Mouse (Mus musculus) spleen, adult 2 months (tissue): ENCODE results near the gene Dock7. TPM values are rescaled to one million over a fixed set of nuclear protein-coding genes. Genes with fewer than 3 reads are reported as not detected.

Source experiments
- DNase-seq, 2 experiments: peaks; one replicate each; pipeline versions ENCODE4 v3.0.0 to v3.0.0-alpha.2; 2012 to 2021; ENCODE audit warnings: low spot score in 2 of 2, low read depth in 1 of 2
- H3K27ac ChIP-seq: fragments of 200-500 bp; 2 replicates; pipeline ENCODE4 v1.5.1; 2012; ENCODE audit warnings: low read length, inconsistent platforms; ENCODE audit not compliant: insufficient read depth
- H3K27me3 ChIP-seq: fragments of 200-500 bp; 2 replicates; pipeline ENCODE4 v1.6.1; 2012; ENCODE audit warnings: mild to moderate bottlenecking, moderate library complexity, low read length, inconsistent platforms; ENCODE audit not compliant: control insufficient read depth, insufficient read depth
- H3K36me3 ChIP-seq: fragments of 200-500 bp; 2 replicates; pipeline ENCODE4 v1.6.1; 2012; ENCODE audit warnings: mild to moderate bottlenecking, low read length, inconsistent platforms; ENCODE audit not compliant: control insufficient read depth, insufficient read depth
- H3K4me1 ChIP-seq: fragments of 200-500 bp; 2 replicates; pipeline ENCODE4 v1.6.1; 2011; ENCODE audit warnings: inconsistent platforms; ENCODE audit not compliant: control insufficient read depth, insufficient read depth, insufficient read length
- H3K4me3 ChIP-seq: fragments of 200-500 bp; 2 replicates; pipeline ENCODE4 v1.5.1; 2011; ENCODE audit warnings: mild to moderate bottlenecking, inconsistent platforms; ENCODE audit not compliant: insufficient read depth, insufficient read length; ENCODE audit errors: extremely low read depth
- CTCF ChIP-seq: fragments of 200-500 bp; IDR thresholded peaks from 2 replicates; pipeline ENCODE4 v1.5.1; 2011; ENCODE audit warnings: mild to moderate bottlenecking, inconsistent platforms; ENCODE audit not compliant: insufficient read depth, insufficient read length, insufficient replicate concordance; ENCODE audit errors: extremely low read depth
- POLR2A ChIP-seq: fragments of 200-500 bp; IDR thresholded peaks from 2 replicates; pipeline ENCODE4 v1.6.1; 2011; ENCODE audit warnings: low read depth, low read length, inconsistent platforms
- WGBS: fragments of 180-500 bp; shearing (Covaris S2); methylation state at CpG from one replicate; pipeline ENCODE4 v1.1.7; 2018; 5-methylcytosine and 5-hydroxymethylcytosine counted together
- polyA plus RNA-seq: library from polyadenylated mRNA; depleted of rRNA; stranded (reverse); fragments of >200 nt; gene quantifications from 2 replicates; pipeline ENCODE4 v1.2.3, GENCODE M21; 2012

Gene Dock7
- polyA plus RNA-seq, 1 experiment: 5.4 TPM

DNA sequence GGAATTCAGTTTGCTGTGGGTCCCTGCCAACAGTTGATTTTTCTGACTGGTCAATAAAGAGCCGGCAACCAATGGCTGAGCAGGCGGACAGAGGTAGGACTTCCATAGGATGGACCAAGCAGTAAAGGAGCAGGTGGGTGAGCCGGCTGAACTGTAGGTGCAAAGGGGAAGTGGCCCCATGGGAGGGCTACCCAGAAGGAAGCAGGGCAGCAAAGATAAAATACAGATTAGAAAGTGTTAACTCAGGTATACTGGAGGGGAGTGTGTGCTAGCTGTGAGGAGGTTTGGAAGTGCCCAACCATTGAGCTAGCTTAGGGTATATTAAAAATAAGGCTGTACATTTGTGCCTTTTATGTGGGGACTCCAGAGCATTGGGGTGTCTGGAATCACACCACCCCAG, 42.7 kb downstream of the Dock7 start:
- 76% methylated on average over 3 of the region's 3 CpGs for WGBS
- Histone ChIP-seq H3K4me1 (no peaks in the 10 kb centered on the region), H3K27me3 (no peaks in the 10 kb centered on the region), H3K4me3 (no peak overlapping the region), H3K36me3 (no peaks in the 10 kb centered on the region), H3K27ac (no peak overlapping the region)
- no peak for TF ChIP-seq POLR2A
- TF ChIP-seq CTCF: no peak
- no peak for DNase-seq

DNA sequence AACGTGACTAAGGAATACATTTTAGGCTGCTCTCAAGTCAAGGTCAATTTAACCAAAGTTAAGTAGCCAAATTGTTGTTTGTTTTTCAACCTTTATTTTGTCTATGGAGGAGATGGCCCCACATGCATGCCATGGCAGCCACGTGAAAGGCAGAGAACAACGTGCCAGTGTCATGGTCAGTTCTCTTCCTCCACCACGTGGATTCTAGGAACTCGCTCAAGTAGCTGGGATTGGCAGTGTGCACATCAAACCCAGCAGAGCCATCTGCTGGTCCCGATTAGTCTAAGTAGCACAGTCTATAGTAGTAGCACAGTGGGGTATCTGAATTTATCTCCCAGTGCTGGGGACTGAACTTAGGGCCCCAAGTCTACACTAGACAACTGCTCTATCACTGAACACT, 51.9 kb downstream of the Dock7 start:
- H3K27me3 ChIP-seq: no peaks in the 10 kb centered on the region
- no peaks in the 10 kb centered on the region for H3K36me3 ChIP-seq
- H3K4me3 ChIP-seq: no peak overlapping the region
- no peak for DNase-seq
- TF ChIP-seq POLR2A (no peak), CTCF (no peak)
- no peaks in the 10 kb centered on the region for H3K4me1 ChIP-seq
- 83% methylated on average over 6 of the region's 6 CpGs for WGBS
- H3K27ac ChIP-seq: no peak overlapping the region

DNA sequence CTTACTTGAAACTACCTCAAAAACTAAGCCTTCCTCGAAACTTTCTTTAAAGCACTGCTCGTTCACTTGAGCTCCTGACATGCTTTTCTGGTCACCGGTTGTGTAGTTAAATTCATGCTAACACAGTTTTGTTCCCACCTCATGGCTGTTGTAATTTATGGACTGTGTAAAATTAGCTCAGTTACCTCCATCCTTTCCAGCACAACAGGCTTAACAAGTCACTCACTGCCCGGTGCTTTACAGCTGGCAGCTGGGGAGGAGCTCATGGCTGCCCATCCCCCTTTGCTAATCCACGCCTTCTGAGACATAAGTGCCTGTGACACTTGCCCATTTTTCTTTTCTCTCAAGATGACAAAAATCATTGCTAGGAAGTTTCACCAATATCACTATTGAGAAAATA, 56.2 kb downstream of the Dock7 start:
- H3K4me1 ChIP-seq: no peaks in the 10 kb centered on the region
- H3K27ac ChIP-seq: no peak overlapping the region
- no peak for TF ChIP-seq CTCF
- TF ChIP-seq POLR2A: no peak
- WGBS: 90% methylated on average over 5 of the region's 5 CpGs
- no peaks in the 10 kb centered on the region for H3K27me3 ChIP-seq
- H3K36me3 ChIP-seq: no peaks in the 10 kb centered on the region
- H3K4me3 ChIP-seq: no peak overlapping the region
- no peak for DNase-seq

DNA sequence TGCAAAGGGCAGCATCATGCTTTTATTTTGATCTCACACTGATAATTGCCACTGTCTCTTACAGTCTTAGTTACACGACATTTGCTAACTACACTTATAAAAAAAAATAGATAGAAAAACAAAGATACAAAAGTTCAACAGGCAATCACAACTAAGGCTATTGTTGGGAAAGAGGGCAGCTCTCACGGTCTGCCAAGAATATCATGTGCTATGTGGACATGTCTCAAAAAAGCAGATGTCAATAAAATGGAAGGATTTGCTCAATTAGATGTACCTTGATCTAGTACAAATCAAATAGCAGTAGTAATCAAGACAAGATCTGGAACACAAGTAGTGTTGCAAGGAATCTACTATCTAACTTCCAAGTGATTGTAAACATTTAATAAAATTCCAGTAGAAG, 72.1 kb downstream of the Dock7 start:
- no peak for TF ChIP-seq POLR2A
- no peak for TF ChIP-seq CTCF
- DNase-seq: no peak
- Histone ChIP-seq H3K36me3 (no peaks in the 10 kb centered on the region), H3K27me3 (no peaks in the 10 kb centered on the region), H3K4me3 (no peak overlapping the region), H3K4me1 (no peaks in the 10 kb centered on the region), H3K27ac (no peak overlapping the region)
- WGBS: 88% methylated on average over 2 of the region's 2 CpGs

DNA sequence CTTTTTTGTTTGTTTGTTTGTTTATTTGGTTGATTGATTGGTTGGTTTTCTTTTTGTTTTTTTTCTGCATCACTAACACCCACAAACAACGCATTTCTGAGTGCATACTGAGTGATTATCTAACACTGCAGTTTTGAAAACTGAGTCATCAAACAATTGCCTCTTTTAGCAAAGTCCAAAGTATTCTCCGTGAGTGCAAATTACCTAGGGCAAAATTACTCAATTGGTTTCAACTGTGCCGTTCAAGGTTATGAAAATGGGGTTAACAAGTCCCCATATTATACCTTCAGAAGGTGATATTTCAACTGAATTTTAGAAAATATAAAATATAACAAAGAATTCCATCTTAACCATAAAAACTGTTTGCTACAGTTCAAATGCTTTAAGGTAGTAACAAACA, 74.2 kb downstream of the Dock7 start:
- Histone ChIP-seq H3K27ac (no peak overlapping the region), H3K36me3 (no peaks in the 10 kb centered on the region), H3K27me3 (no peaks in the 10 kb centered on the region), H3K4me3 (no peak overlapping the region), H3K4me1 (no peaks in the 10 kb centered on the region)
- TF ChIP-seq POLR2A (no peak), CTCF (no peak)
- WGBS: 91% methylated on average over 3 of the region's 3 CpGs
- no peak for DNase-seq

DNA sequence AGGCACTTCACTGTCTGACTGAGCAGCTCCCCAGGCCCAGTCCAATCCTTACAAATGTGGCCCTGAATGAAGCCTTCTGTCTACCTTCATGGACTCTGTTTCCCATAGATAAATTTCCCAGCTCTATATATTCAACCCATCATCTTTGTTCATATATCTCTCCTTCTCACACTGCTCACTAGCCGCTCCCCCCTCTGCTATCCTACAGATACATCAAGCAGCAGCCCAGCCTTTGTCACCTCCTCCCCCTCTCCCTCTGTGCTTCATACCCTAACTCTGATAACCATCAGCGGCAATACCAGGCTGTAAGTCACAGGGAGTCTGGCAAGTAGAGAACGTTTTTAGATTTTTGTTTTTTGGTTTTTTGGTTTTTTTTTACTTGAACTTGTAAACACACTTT, 75.9 kb downstream of the Dock7 start:
- no peaks in the 10 kb centered on the region for H3K27me3 ChIP-seq
- no peak for TF ChIP-seq POLR2A
- no peak for TF ChIP-seq CTCF
- DNase-seq: no peak
- no peak overlapping the region for H3K4me3 ChIP-seq
- H3K36me3 ChIP-seq: no peaks in the 10 kb centered on the region
- no peaks in the 10 kb centered on the region for H3K4me1 ChIP-seq
- WGBS: 83% methylated on average over 3 of the region's 3 CpGs
- H3K27ac ChIP-seq: no peak overlapping the region

DNA sequence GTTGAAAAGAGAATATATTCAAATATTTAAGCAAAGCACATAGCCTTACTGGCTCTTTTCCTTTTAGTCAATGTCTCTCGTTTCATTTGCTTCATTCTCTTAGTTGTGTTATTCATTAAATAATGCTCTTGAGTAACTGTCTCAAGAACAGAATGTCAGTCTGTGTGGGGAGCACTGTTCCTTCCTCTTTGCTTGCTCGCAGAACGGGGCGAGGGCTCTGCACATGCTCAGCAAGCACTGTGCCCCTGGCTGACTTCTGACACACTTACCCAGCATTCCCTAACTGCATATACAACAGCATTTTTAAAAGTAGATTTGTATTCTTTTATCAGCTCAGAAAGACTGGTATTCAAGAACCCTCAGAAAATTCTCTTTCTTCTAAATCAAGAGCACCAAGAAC, 87.8 kb downstream of the Dock7 start:
- DNase-seq: peak in 1 of 2 experiments; percentile 7
- 17% methylated on average over 4 of the region's 4 CpGs for WGBS
- peak overlapping the region; percentile 17; the same call in 1 of the 2 replicates for H3K4me3 ChIP-seq

DNA sequence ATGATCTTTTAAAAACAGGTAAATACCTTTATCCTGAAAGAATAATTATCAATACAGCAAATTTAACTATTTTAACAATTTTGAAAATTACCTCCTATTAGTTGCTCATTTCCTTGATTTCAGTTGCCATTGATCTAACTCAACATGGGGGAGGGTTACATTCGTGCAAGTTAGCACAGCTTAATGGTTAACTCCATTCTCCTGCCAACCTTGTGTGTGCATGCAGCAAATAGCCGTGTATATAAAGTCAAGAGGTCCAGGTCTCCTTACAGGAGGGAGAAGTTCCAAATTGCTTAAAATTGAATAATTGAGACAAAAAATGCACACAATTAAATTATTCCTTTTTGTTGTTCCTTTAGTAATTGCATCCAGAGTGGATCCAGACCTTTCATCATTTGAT, 90.0 kb downstream of the Dock7 start, which contains the start of gene Angptl3:
Gene Angptl3, plus strand, starts transcription at position 269 of the 400 bp plus-strand sequence.
- Histone ChIP-seq H3K4me1 (no peaks in the 10 kb centered on the region), H3K36me3 (no peaks in the 10 kb centered on the region), H3K4me3 (no peak within 1 kb of the TSS), H3K27ac (no peak within 1 kb of the TSS), H3K27me3 (no peaks in the 10 kb centered on the region)
- no peak for DNase-seq
- 91% methylated on average over 2 of the region's 2 CpGs for WGBS
- TF ChIP-seq CTCF (no peak), POLR2A (no peak)

More for the DNA sequence above, 87.8 kb downstream of the Dock7 start:
- H3K27me3 ChIP-seq: no peaks in the 10 kb centered on the region
- TF ChIP-seq POLR2A: no peak
- TF ChIP-seq CTCF: no peak
- no peaks in the 10 kb centered on the region for H3K36me3 ChIP-seq
- no peak overlapping the region for H3K27ac ChIP-seq
- no peaks in the 10 kb centered on the region for H3K4me1 ChIP-seq
